Mouse (Mus musculus): ENCODE data around the gene Acbd5. TPM values are rescaled to one million over a fixed set of nuclear protein-coding genes. Genes with fewer than 3 reads are reported as not detected.

Gene Acbd5
- total and polyA plus RNA-seq, 3 experiments = 10.9 to 15.2 (median 13.9) TPM

DNA sequence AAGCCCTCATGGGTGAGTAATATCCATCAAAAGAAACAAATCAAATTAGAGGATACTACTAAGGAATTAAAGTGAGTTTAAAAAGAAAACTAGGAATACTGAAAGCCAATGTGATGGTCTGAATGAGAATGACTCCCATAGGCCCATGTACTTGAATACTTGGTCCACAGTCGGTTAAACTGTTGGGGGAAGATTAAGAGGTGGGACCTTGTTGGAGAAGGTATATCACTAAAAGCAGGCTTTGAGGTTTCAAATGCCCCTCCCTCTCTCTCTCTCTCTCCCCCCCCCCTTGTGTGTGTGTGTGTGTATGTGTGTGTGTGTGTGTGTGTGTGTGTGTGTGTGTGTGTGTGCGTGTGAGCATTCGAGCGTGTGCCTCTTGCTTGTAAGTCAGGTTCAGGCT, 37.3 kb upstream of the Acbd5 start:
- Histone ChIP-seq H3K4me1 (ENCODE audit: control insufficient read depth in 1 of 2, insufficient read depth in 2 of 2) (peaks cover 3% of the 10 kb centered on the region in 2 experiments; a peak in 1 of 4 replicates), H3K9me3 (replicated peaks; ENCODE audit: low read length) (no peaks in the 10 kb centered on the region), H3K36me3 (replicated peaks in 1 of 2; ENCODE audit: control insufficient read depth in 1 of 2, insufficient read depth in 1 of 2, low read length in 1 of 2) (peaks cover 9 to 62% of the 10 kb centered on the region in 2 experiments), H3K4me3 (replicated peaks in 1 of 3; ENCODE audit: low read depth in 2 of 3, low read length in 2 of 3, poor library complexity in 1 of 3) (no peak overlapping the region), H3K4me2 (ENCODE audit: insufficient read depth, low read depth, poor library complexity, severe bottlenecking) (no peak overlapping the region), H3K79me2 (replicated peaks; ENCODE audit: control insufficient read depth, extremely low read depth, insufficient read depth, poor library complexity, severe bottlenecking) (peaks cover 63% of the 10 kb centered on the region), H3K9ac (ENCODE audit: insufficient read depth, low read depth) (no peak overlapping the region), H3K27me3 (replicated peaks) (no peaks in the 10 kb centered on the region), H3K27ac (ENCODE audit: insufficient read depth, low read depth) (no peak overlapping the region)
- in situ Hi-C loops (cut with MboI; ENCODE audit: low pct_ligation_motif_present, low pct_unique_long_range_greater_than_20kb, low sequenced_read_pairs) (no loop called here), dilution Hi-C loops (cut with MboI; ENCODE audit: extremely low pct_ligation_motif_present, extremely low pct_unique_long_range_greater_than_20kb, low sequenced_read_pairs) (no loop called here)
- DNase-seq (ENCODE audit: extremely low read depth) = no peak
- no peak for TF ChIP-seq USF1 (IDR thresholded peaks at IDR 0.05; ENCODE audit: low read depth, low read length)
- no peak for TF ChIP-seq KAT2A (IDR thresholded peaks at IDR 0.05; ENCODE audit: insufficient replicate concordance, low read length)
- no peak for TF ChIP-seq PAX5 (IDR thresholded peaks at IDR 0.05; ENCODE audit: low read length)
- no peak for TF ChIP-seq JUND (conservative IDR thresholded peaks at IDR 0.05; ENCODE audit: low read depth, low read length)
- no peak for TF ChIP-seq ELF1 (IDR thresholded peaks at IDR 0.05; ENCODE audit: low read depth, low read length)
- TF ChIP-seq E2F4 (IDR thresholded peaks at IDR 0.05; ENCODE audit: insufficient replicate concordance, low read depth, low read length) = no peak
- no peak for TF ChIP-seq MYC (IDR thresholded peaks at IDR 0.05; ENCODE audit: low read depth, low read length)
- TF ChIP-seq HCFC1 (IDR thresholded peaks at IDR 0.05; ENCODE audit: low read depth, low read length) = no peak
- no peak for TF ChIP-seq RCOR1 (conservative IDR thresholded peaks at IDR 0.05; ENCODE audit: low read depth, low read length)
- TF ChIP-seq MAZ (IDR thresholded peaks at IDR 0.05; ENCODE audit: low read depth, low read length) = no peak
- TF ChIP-seq MXI1 (IDR thresholded peaks at IDR 0.05; ENCODE audit: low read depth, low read length) = no peak
- TF ChIP-seq SMC3 (IDR thresholded peaks at IDR 0.05; ENCODE audit: low read depth, low read length) = no peak
- TF ChIP-seq MEF2A (IDR thresholded peaks at IDR 0.05; ENCODE audit: borderline replicate concordance, low read depth, low read length) = no peak
- TF ChIP-seq RAD21 (IDR thresholded peaks at IDR 0.05; ENCODE audit: low read depth, low read length) = no peak
- TF ChIP-seq SIN3A (IDR thresholded peaks at IDR 0.05; ENCODE audit: low read length) = no peak
- TF ChIP-seq ZMIZ1 (IDR thresholded peaks at IDR 0.05; ENCODE audit: low read depth, low read length) = no peak
- TF ChIP-seq UBTF (IDR thresholded peaks at IDR 0.05; ENCODE audit: low read depth, low read length) = no peak
- TF ChIP-seq ZC3H11A (IDR thresholded peaks at IDR 0.05; ENCODE audit: low read depth, low read length) = no peak
- no peak for TF ChIP-seq ETS1 (conservative IDR thresholded peaks at IDR 0.05; ENCODE audit: low read depth, low read length)

- TF ChIP-seq ZKSCAN1 (IDR thresholded peaks at IDR 0.05; ENCODE audit: borderline replicate concordance, low read depth, low read length) (no peak), JUN (IDR thresholded peaks at IDR 0.05; ENCODE audit: insufficient read depth, low read depth, low read length) (no peak), UBTF (IDR thresholded peaks at IDR 0.05; ENCODE audit: low read depth, low read length) (no peak), JUND (conservative IDR thresholded peaks at IDR 0.05; ENCODE audit: low read depth, low read length) (no peak), MYC (IDR thresholded peaks at IDR 0.05; ENCODE audit: low read depth, low read length) (no peak), RAD21 (IDR thresholded peaks at IDR 0.05; ENCODE audit: low read depth, low read length) (no peak), NRF1 (IDR thresholded peaks at IDR 0.05; ENCODE audit: low read depth, low read length) (no peak), CTCF (conservative IDR thresholded peaks at IDR 0.05 in 1 of 2, IDR thresholded peaks at IDR 0.05 in 1 of 2; ENCODE audit: low read depth in 2 of 2, low read length in 2 of 2) (no peak)
- Histone ChIP-seq H3K36me3 (replicated peaks in 1 of 2; ENCODE audit: control insufficient read depth in 1 of 2, insufficient read depth in 1 of 2, low read length in 1 of 2) (peaks cover 3 to 42% of the 10 kb centered on the region in 2 experiments), H3K4me3 (replicated peaks in 1 of 3; ENCODE audit: low read depth in 2 of 3, low read length in 2 of 3, poor library complexity in 1 of 3) (no peak overlapping the region), H3K4me2 (ENCODE audit: insufficient read depth, low read depth, poor library complexity, severe bottlenecking) (no peak overlapping the region), H3K79me2 (replicated peaks; ENCODE audit: control insufficient read depth, extremely low read depth, insufficient read depth, poor library complexity, severe bottlenecking) (peaks cover 75% of the 10 kb centered on the region), H3K4me1 (ENCODE audit: control insufficient read depth in 1 of 2, insufficient read depth in 2 of 2) (peaks cover 3 to 24% of the 10 kb centered on the region in 2 experiments; a peak in 2 of 4 replicates), H3K27ac (ENCODE audit: insufficient read depth, low read depth) (no peak overlapping the region), H3K27me3 (replicated peaks) (no peaks in the 10 kb centered on the region), H3K9me3 (replicated peaks; ENCODE audit: low read length) (no peaks in the 10 kb centered on the region), H3K9ac (ENCODE audit: insufficient read depth, low read depth) (no peak overlapping the region)
- in situ Hi-C loops (cut with MboI; ENCODE audit: low pct_ligation_motif_present, low pct_unique_long_range_greater_than_20kb, low sequenced_read_pairs) = no loop called here
- DNase-seq (ENCODE audit: extremely low read depth) = no peak
- dilution Hi-C loops (cut with MboI; ENCODE audit: extremely low pct_ligation_motif_present, extremely low pct_unique_long_range_greater_than_20kb, low sequenced_read_pairs) = no loop called here
Observed at GRCm38 (mm10) chr2:23034692-23035435, 33.1 kb upstream of the Acbd5 start.

Measured in CH12.LX (cell line).